Mouse (Mus musculus): ENCODE measurements around the gene Ankrd36. TPM values are rescaled to one million over a fixed set of nuclear protein-coding genes. Genes with fewer than 3 reads are reported as not detected.

The Ankrd36 gene
- not detected in 2 replicates for polyA plus RNA-seq (2014; fragmentation: Nextera tagmentation; extraction: Ambion mirVana)

DNA sequence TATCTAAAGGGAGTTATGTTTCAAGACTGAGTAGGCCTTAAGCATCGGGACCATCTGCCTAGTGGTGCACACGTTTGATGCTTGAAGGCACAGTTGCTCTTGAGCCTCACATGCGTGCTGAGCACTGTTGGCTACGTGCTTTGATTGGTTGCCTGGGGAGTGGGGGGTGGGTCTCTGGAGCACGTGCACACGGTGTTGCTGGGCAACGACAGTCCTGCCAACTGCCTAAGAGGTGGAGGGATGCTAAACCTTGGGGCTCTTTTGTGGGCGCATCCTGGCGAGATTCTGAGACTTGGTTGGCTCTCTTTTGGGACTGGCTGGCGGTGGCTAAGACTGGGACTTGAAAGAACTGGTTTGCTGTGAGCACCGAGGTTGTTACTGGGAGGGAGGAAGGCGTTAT lies at the start of gene Ankrd36:
Gene Ankrd36, plus strand, starts transcription at position 211 of the 400 bp plus-strand sequence.
- H3K36me3 ChIP-seq (ENCODE audit: control insufficient read depth, insufficient read depth, low read length), result no peaks in the 10 kb centered on the region
- H3K4me2 ChIP-seq (ENCODE audit: low read depth, low read length, severe bottlenecking), result no peak within 1 kb of the TSS
- no peak within 1 kb of the TSS for H3K4me3 ChIP-seq (ENCODE audit: low read depth, low read length)
- no peak within 1 kb of the TSS for H3K9ac ChIP-seq (ENCODE audit: low read length)
- H3K27ac ChIP-seq (ENCODE audit: low read depth, low read length), result no peak within 1 kb of the TSS
- no peaks in the 10 kb centered on the region for H3K4me1 ChIP-seq (replicated peaks; ENCODE audit: control insufficient read depth, insufficient read depth, low read length)
- no peak for ATAC-seq (replicated peaks; ENCODE audit: low FRiP score)
- WGBS, result 83% methylated on average over 12 of the region's 12 CpGs
- no peaks in the 10 kb centered on the region for H3K9me3 ChIP-seq (ENCODE audit: control insufficient read depth, low read length)
- H3K27me3 ChIP-seq (ENCODE audit: control insufficient read depth, insufficient read depth, low read length), result no peaks in the 10 kb centered on the region
- DNase-seq (ENCODE audit: low spot score), result no peak

DNA sequence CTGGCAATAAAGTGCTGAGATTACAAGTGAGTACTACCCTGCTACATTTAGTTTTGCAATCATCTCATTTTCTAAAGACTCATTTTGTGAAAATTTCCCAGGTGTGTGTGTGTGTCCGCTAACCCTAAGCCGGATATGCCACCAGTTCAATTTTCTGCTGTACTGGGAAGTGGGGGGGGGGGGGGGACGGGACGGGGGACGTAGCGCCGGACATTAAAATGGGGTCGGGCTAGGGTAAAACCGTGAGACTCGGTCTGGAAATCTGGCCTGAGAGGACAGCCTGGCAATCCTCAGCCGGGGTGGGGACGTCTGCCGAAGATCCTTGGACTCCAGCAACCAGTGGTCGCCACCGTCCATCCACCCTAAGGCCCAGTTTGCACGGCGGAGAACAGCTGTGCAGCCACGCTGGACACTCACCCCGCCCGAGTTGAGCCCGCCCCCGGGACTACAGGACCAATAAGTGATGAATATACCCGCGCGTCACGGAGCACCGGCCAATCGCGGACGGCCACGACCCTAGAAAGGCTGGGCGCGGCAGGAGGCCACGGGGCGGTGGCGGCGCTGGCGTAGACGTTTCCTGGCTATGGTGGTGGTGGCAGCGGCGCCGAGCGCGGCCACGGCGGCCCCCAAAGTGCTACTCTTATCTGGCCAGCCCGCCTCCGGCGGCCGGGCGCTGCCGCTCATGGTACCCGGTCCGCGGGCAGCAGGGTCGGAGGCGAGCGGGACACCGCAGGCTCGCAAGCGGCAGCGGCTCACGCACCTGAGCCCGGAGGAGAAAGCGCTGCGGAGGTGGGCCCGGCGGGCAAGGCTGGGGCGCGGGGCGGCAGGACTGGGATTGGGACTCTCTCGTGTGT lies 48.8 kb upstream of the Ankrd36 start, which contains the start of gene Xbp1:
Gene Xbp1, plus strand, starts transcription at position 248 of the 854 bp plus-strand sequence.
- peak; percentile 99 for ATAC-seq (replicated peaks; ENCODE audit: low FRiP score)
- Histone ChIP-seq H3K27me3 (ENCODE audit: control insufficient read depth, insufficient read depth, low read length) (no peaks in the 10 kb centered on the region), H3K4me1 (replicated peaks; ENCODE audit: control insufficient read depth, insufficient read depth, low read length) (peaks cover 3% of the 10 kb centered on the region; the same call in 1 of the 2 replicates), H3K4me2 (ENCODE audit: low read depth, low read length, severe bottlenecking) (peak within 1 kb of the TSS; percentile 78), H3K4me3 (ENCODE audit: low read depth, low read length) (peak within 1 kb of the TSS; percentile 97), H3K36me3 (ENCODE audit: control insufficient read depth, insufficient read depth, low read length) (peaks cover 5% of the 10 kb centered on the region; the same call in 1 of the 2 replicates), H3K9me3 (ENCODE audit: control insufficient read depth, low read length) (no peaks in the 10 kb centered on the region), H3K9ac (ENCODE audit: low read length) (peak within 1 kb of the TSS; percentile 96), H3K27ac (ENCODE audit: low read depth, low read length) (peak within 1 kb of the TSS; percentile 66)
- WGBS, result under 1% methylated on average over 71 of the region's 72 CpGs
- peak; percentile 98 for DNase-seq (ENCODE audit: low spot score)

DNA sequence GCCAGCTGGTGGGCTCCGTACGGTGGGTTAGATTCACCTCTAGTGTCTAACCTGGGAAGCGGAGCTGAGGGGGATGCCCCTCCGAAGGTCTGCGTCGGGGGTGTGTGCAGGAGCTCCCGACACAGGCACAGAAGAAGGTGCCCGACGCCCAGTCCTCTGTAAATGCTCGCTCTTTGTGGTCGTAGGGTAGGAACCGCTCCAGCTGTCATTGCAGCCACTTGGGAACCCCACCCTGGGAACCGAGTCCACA lies 48.3 kb upstream of the Ankrd36 start:
- H3K9me3 ChIP-seq (ENCODE audit: control insufficient read depth, low read length), result no peaks in the 10 kb centered on the region
- ATAC-seq (replicated peaks; ENCODE audit: low FRiP score) (peak; percentile 49), DNase-seq (ENCODE audit: low spot score) (no peak)
- peaks cover 5% of the 10 kb centered on the region; the same call in 1 of the 2 replicates for H3K36me3 ChIP-seq (ENCODE audit: control insufficient read depth, insufficient read depth, low read length)
- peak overlapping the region; percentile 66 for H3K27ac ChIP-seq (ENCODE audit: low read depth, low read length)
- under 1% methylated on average over 13 of the region's 13 CpGs for WGBS
- no peaks in the 10 kb centered on the region for H3K27me3 ChIP-seq (ENCODE audit: control insufficient read depth, insufficient read depth, low read length)
- H3K4me2 ChIP-seq (ENCODE audit: low read depth, low read length, severe bottlenecking), result peak overlapping the region; percentile 78
- peak overlapping the region; percentile 97 for H3K4me3 ChIP-seq (ENCODE audit: low read depth, low read length)
- peak overlapping the region; percentile 96 for H3K9ac ChIP-seq (ENCODE audit: low read length)
- peaks cover 3% of the 10 kb centered on the region; the same call in 1 of the 2 replicates for H3K4me1 ChIP-seq (replicated peaks; ENCODE audit: control insufficient read depth, insufficient read depth, low read length)

DNA sequence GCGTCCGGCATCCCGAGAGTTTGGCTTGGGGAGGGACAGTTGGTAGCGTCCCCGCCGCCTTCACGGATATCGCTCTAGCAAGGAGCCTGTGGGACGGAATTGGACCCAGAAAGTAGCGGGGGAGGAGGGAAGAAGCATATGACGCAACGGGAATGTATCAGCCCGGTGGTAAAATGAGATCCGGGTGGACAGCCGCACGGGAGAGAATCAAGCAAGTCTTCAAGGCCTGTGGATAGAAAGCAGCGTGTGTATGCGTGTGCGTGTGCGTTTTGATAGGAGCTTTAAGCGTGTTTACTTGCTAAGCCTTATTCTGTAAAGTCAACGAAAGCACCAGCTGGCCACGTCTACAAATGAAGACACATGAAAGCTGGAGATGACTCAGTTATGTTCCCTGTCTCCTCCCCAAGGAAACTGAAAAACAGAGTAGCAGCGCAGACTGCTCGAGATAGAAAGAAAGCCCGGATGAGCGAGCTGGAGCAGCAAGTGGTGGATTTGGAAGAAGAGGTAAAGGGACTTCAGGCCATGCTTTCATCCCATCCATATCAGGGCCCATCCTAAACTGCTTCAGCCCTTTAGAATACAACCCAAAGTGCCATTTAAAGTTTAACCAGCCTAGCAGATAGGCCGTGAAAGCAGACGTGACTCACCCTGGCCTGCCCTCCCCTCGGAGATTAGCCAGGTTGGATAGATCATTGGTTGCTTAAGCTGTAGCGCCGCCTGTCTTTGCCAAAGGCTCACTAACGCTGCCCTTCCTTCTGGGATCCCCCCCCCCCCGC lies 47.8 kb upstream of the Ankrd36 start:
- Histone ChIP-seq H3K36me3 (ENCODE audit: control insufficient read depth, insufficient read depth, low read length) (peaks cover 5% of the 10 kb centered on the region; the same call in 1 of the 2 replicates), H3K27me3 (ENCODE audit: control insufficient read depth, insufficient read depth, low read length) (no peaks in the 10 kb centered on the region), H3K9me3 (ENCODE audit: control insufficient read depth, low read length) (no peaks in the 10 kb centered on the region), H3K4me1 (replicated peaks; ENCODE audit: control insufficient read depth, insufficient read depth, low read length) (peaks cover 3% of the 10 kb centered on the region; the same call in 1 of the 2 replicates), H3K9ac (ENCODE audit: low read length) (peak overlapping the region; percentile 96), H3K4me3 (ENCODE audit: low read depth, low read length) (peak overlapping the region; percentile 97), H3K4me2 (ENCODE audit: low read depth, low read length, severe bottlenecking) (peak overlapping the region; percentile 78), H3K27ac (ENCODE audit: low read depth, low read length) (peak overlapping the region; percentile 66; the same call in 1 of the 2 replicates)
- peak; percentile 73 for DNase-seq (ENCODE audit: low spot score)
- 0 out of 2 replicates have a peak, but pooled peaks have one; percentile 10 for ATAC-seq (replicated peaks; ENCODE audit: low FRiP score)
- WGBS, result under 1% methylated on average over 34 of the region's 34 CpGs

GRCm38 (mm10) chr11:5522798-5523415 lies 46.6 kb upstream of the Ankrd36 start:
- no peak for DNase-seq (ENCODE audit: low spot score)
- Histone ChIP-seq H3K4me3 (ENCODE audit: low read depth, low read length) (no peak overlapping the region), H3K9ac (ENCODE audit: low read length) (no peak overlapping the region; the same call in 1 of the 2 replicates), H3K27me3 (ENCODE audit: control insufficient read depth, insufficient read depth, low read length) (no peaks in the 10 kb centered on the region), H3K9me3 (ENCODE audit: control insufficient read depth, low read length) (no peaks in the 10 kb centered on the region), H3K36me3 (ENCODE audit: control insufficient read depth, insufficient read depth, low read length) (peaks cover 5% of the 10 kb centered on the region; the same call in 1 of the 2 replicates), H3K4me1 (replicated peaks; ENCODE audit: control insufficient read depth, insufficient read depth, low read length) (peaks cover 3% of the 10 kb centered on the region; the same call in 1 of the 2 replicates), H3K27ac (ENCODE audit: low read depth, low read length) (no peak overlapping the region), H3K4me2 (ENCODE audit: low read depth, low read length, severe bottlenecking) (no peak overlapping the region)
- 93% methylated on average over 11 of the region's 11 CpGs for WGBS
- ATAC-seq (replicated peaks; ENCODE audit: low FRiP score), result no peak

- H3K9ac ChIP-seq (ENCODE audit: low read length), result no peak overlapping the region
- no peak overlapping the region for H3K27ac ChIP-seq (ENCODE audit: low read depth, low read length)
- H3K4me1 ChIP-seq (replicated peaks; ENCODE audit: control insufficient read depth, insufficient read depth, low read length), result peaks cover 3% of the 10 kb centered on the region; the same call in 1 of the 2 replicates
- DNase-seq (ENCODE audit: low spot score) (no peak), ATAC-seq (replicated peaks; ENCODE audit: low FRiP score) (no peak)
- H3K4me2 ChIP-seq (ENCODE audit: low read depth, low read length, severe bottlenecking), result no peak overlapping the region
- H3K27me3 ChIP-seq (ENCODE audit: control insufficient read depth, insufficient read depth, low read length), result no peaks in the 10 kb centered on the region
- H3K9me3 ChIP-seq (ENCODE audit: control insufficient read depth, low read length), result no peaks in the 10 kb centered on the region
- peaks cover 9% of the 10 kb centered on the region for H3K36me3 ChIP-seq (ENCODE audit: control insufficient read depth, insufficient read depth, low read length)
- WGBS, result 91% methylated on average over 4 of the region's 4 CpGs
- H3K4me3 ChIP-seq (ENCODE audit: low read depth, low read length), result no peak overlapping the region
Measured at GRCm38 (mm10) chr11:5525418-5525817, 44.1 kb upstream of the Ankrd36 start.

GRCm38 (mm10) chr11:5526573-5527439 lies 42.7 kb upstream of the Ankrd36 start:
- H3K4me1 ChIP-seq (replicated peaks; ENCODE audit: control insufficient read depth, insufficient read depth, low read length), result peaks cover 3% of the 10 kb centered on the region; the same call in 1 of the 2 replicates

More at GRCm38 (mm10) chr11:5526573-5527439, 42.7 kb upstream of the Ankrd36 start:
- Histone ChIP-seq H3K4me3 (ENCODE audit: low read depth, low read length) (no peak overlapping the region), H3K9me3 (ENCODE audit: control insufficient read depth, low read length) (no peaks in the 10 kb centered on the region), H3K27ac (ENCODE audit: low read depth, low read length) (no peak overlapping the region), H3K27me3 (ENCODE audit: control insufficient read depth, insufficient read depth, low read length) (no peaks in the 10 kb centered on the region), H3K9ac (ENCODE audit: low read length) (no peak overlapping the region), H3K4me2 (ENCODE audit: low read depth, low read length, severe bottlenecking) (no peak overlapping the region), H3K36me3 (ENCODE audit: control insufficient read depth, insufficient read depth, low read length) (peaks cover 12% of the 10 kb centered on the region)
- DNase-seq (ENCODE audit: low spot score) (no peak), ATAC-seq (replicated peaks; ENCODE audit: low FRiP score) (no peak)
- 93% methylated on average over 7 of the region's 7 CpGs for WGBS
